Mouse (Mus musculus) myocyte (in vitro differentiated cells): ENCODE measurements around the gene Ptk7. TPM values are rescaled to one million over a fixed set of nuclear protein-coding genes. Genes with fewer than 3 reads are reported as not detected.

ENCODE experiments used
- H3K27me3 ChIP-seq: one replicate; pipeline ENCODE4 v1.6.1; 2011; ENCODE audit not compliant: control insufficient read depth, insufficient read depth, insufficient read length
- H3K36me3 ChIP-seq: one replicate; pipeline ENCODE4 v1.6.1; 2011; ENCODE audit not compliant: control insufficient read depth, insufficient read depth
- H3K4me2 ChIP-seq: one replicate; pipeline ENCODE4 v1.6.1; 2011; ENCODE audit warnings: low read depth, control low read depth
- H3K4me3 ChIP-seq: one replicate; pipeline ENCODE4 v1.5.1; 2011; ENCODE audit warnings: mild to moderate bottlenecking, control low read depth, moderate library complexity
- H3K79me2 ChIP-seq: one replicate; pipeline ENCODE4 v1.6.1; 2011; ENCODE audit not compliant: control insufficient read depth, insufficient read depth
- H3ac ChIP-seq: one replicate; pipeline ENCODE4 v1.6.1; 2011; ENCODE audit not compliant: control insufficient read depth, insufficient read length
- CEBPB ChIP-seq: IDR thresholded peaks from 2 replicates; pipeline ENCODE4 v1.6.1; 2011; ENCODE audit warnings: mild to moderate bottlenecking, moderate library complexity; ENCODE audit not compliant: poor library complexity, insufficient read depth, severe bottlenecking
- E2F4 ChIP-seq: IDR thresholded peaks from one replicate; pipeline ENCODE4 v1.6.1; 2011; ENCODE audit warnings: mild to moderate bottlenecking, control low read depth, moderate library complexity; ENCODE audit not compliant: insufficient read depth
- MAX ChIP-seq: IDR thresholded peaks from one replicate; pipeline ENCODE4 v1.6.1; 2011; ENCODE audit warnings: low read depth, mild to moderate bottlenecking, control low read depth
- MYOD1 ChIP-seq, 3 experiments: IDR thresholded peaks; one replicate each; pipeline ENCODE4 v1.6.1; 2011; ENCODE audit warnings: control low read depth in 2 of 3, low read depth in 2 of 3, mild to moderate bottlenecking in 2 of 3, moderate library complexity in 1 of 3; ENCODE audit not compliant: insufficient read length in 2 of 3, control insufficient read depth in 1 of 3
- MYOG ChIP-seq, 3 experiments: IDR thresholded peaks; one replicate each; pipeline ENCODE4 v1.6.1; 2011; ENCODE audit warnings: control low read depth in 2 of 3, low read depth in 2 of 3, mild to moderate bottlenecking in 2 of 3; ENCODE audit not compliant: insufficient read length in 2 of 3, control insufficient read depth in 1 of 3, insufficient read depth in 1 of 3
- POLR2A ChIP-seq: IDR thresholded peaks from one replicate; pipeline ENCODE4 v1.6.1; 2011; ENCODE audit warnings: low read depth, mild to moderate bottlenecking, control low read depth, moderate library complexity; ENCODE audit not compliant: insufficient read length
- POLR2AphosphoS2 ChIP-seq: IDR thresholded peaks from one replicate; pipeline ENCODE4 v1.6.1; 2011; ENCODE audit warnings: low read depth, control low read depth; ENCODE audit not compliant: insufficient read length
- REST ChIP-seq: IDR thresholded peaks from one replicate; pipeline ENCODE4 v1.6.1; 2011; ENCODE audit warnings: mild to moderate bottlenecking, control low read depth, moderate library complexity; ENCODE audit not compliant: insufficient read depth, insufficient read length
- SRF ChIP-seq: IDR thresholded peaks from one replicate; pipeline ENCODE4 v1.6.1; 2011; ENCODE audit warnings: low read depth; ENCODE audit not compliant: control insufficient read depth, insufficient read length
- TCF12 ChIP-seq: IDR thresholded peaks from one replicate; pipeline ENCODE4 v1.6.1; 2011; ENCODE audit warnings: mild to moderate bottlenecking, control low read depth; ENCODE audit not compliant: poor library complexity, insufficient read depth, severe bottlenecking
- TCF3 ChIP-seq: IDR thresholded peaks from one replicate; pipeline ENCODE4 v1.6.1; 2011; ENCODE audit warnings: low read depth, control low read depth; ENCODE audit not compliant: insufficient read length
- USF1 ChIP-seq: IDR thresholded peaks from one replicate; pipeline ENCODE4 v1.6.1; 2011; ENCODE audit warnings: low read depth, mild to moderate bottlenecking, control low read depth, moderate library complexity
- polyA plus RNA-seq: library from polyadenylated mRNA; unstranded; fragments of >200 nt; fragmentation: generic; extraction: Trizol; gene quantifications from one replicate; pipeline ENCODE4 v1.2.1, GENCODE M21; 2012; ENCODE audit warnings: missing spikeins

Ptk7 gene
- polyA plus RNA-seq, 1 experiment: 15.6 TPM

GRCm38 (mm10) chr17:46549193-46549592 lies 80.1 kb downstream of the Ptk7 start:
- Histone ChIP-seq H3K27me3 (no peaks in the 10 kb centered on the region), H3K4me2 (no peak overlapping the region), H3ac (no peak overlapping the region), H3K79me2 (peaks cover 35% of the 10 kb centered on the region), H3K36me3 (peaks cover 7% of the 10 kb centered on the region), H3K4me3 (no peak overlapping the region)
- no peak for TF ChIP-seq SRF
- no peak for TF ChIP-seq MYOD1 (IDR thresholded peaks at IDR 0.05; ENCODE audit: control insufficient read depth in 1 of 3, insufficient read length in 2 of 3, low read depth in 2 of 3)
- TF ChIP-seq POLR2AphosphoS2: no peak
- no peak for TF ChIP-seq MAX

GRCm38 (mm10) chr17:46548741-46549140 lies 80.6 kb downstream of the Ptk7 start:
- no peak overlapping the region for H3K4me2 ChIP-seq
- H3K4me3 ChIP-seq: no peak overlapping the region
- peaks cover 7% of the 10 kb centered on the region for H3K36me3 ChIP-seq
- no peak overlapping the region for H3ac ChIP-seq
- peaks cover 31% of the 10 kb centered on the region for H3K79me2 ChIP-seq
- no peaks in the 10 kb centered on the region for H3K27me3 ChIP-seq
- TF ChIP-seq E2F4: no peak
- no peak for TF ChIP-seq USF1
- no peak for TF ChIP-seq MAX
- no peak for TF ChIP-seq POLR2AphosphoS2
- TF ChIP-seq MYOD1 (IDR thresholded peaks at IDR 0.05; ENCODE audit: control insufficient read depth in 1 of 3, insufficient read length in 2 of 3, low read depth in 2 of 3): no peak
- no peak for TF ChIP-seq REST
- TF ChIP-seq MYOG (IDR thresholded peaks at IDR 0.05; ENCODE audit: control insufficient read depth in 1 of 3, insufficient read depth in 1 of 3, insufficient read length in 2 of 3, low read depth in 2 of 3): no peak

GRCm38 (mm10) chr17:46547923-46548322 lies 81.4 kb downstream of the Ptk7 start:
- TF ChIP-seq USF1 (no peak), MYOD1 (IDR thresholded peaks at IDR 0.05; ENCODE audit: control insufficient read depth in 1 of 3, insufficient read length in 2 of 3, low read depth in 2 of 3) (no peak), MYOG (IDR thresholded peaks at IDR 0.05; ENCODE audit: control insufficient read depth in 1 of 3, insufficient read depth in 1 of 3, insufficient read length in 2 of 3, low read depth in 2 of 3) (no peak), POLR2A (no peak), SRF (no peak), E2F4 (no peak), CEBPB (no peak), TCF12 (no peak), POLR2AphosphoS2 (no peak), TCF3 (no peak), REST (no peak), MAX (no peak)
- peaks cover 7% of the 10 kb centered on the region for H3K36me3 ChIP-seq

GRCm38 (mm10) chr17:46546995-46547394 lies 82.3 kb downstream of the Ptk7 start:
- H3K79me2 ChIP-seq: peaks cover 19% of the 10 kb centered on the region
- no peaks in the 10 kb centered on the region for H3K27me3 ChIP-seq
- TF ChIP-seq POLR2AphosphoS2: no peak
- TF ChIP-seq CEBPB: no peak
- TF ChIP-seq MAX: no peak
- TF ChIP-seq REST: no peak
- TF ChIP-seq TCF12: no peak
- TF ChIP-seq USF1: no peak
- no peak for TF ChIP-seq TCF3
- no peak for TF ChIP-seq POLR2A
- TF ChIP-seq E2F4: no peak
- no peak for TF ChIP-seq MYOD1 (IDR thresholded peaks at IDR 0.05; ENCODE audit: control insufficient read depth in 1 of 3, insufficient read length in 2 of 3, low read depth in 2 of 3)
- TF ChIP-seq MYOG (IDR thresholded peaks at IDR 0.05; ENCODE audit: control insufficient read depth in 1 of 3, insufficient read depth in 1 of 3, insufficient read length in 2 of 3, low read depth in 2 of 3): no peak
- TF ChIP-seq SRF: no peak
- H3K36me3 ChIP-seq: peaks cover 7% of the 10 kb centered on the region
- H3K4me3 ChIP-seq: no peak overlapping the region
- no peak overlapping the region for H3K4me2 ChIP-seq
- H3ac ChIP-seq: no peak overlapping the region

More at GRCm38 (mm10) chr17:46547923-46548322, 81.4 kb downstream of the Ptk7 start:
- H3K4me2 ChIP-seq: no peak overlapping the region
- peaks cover 26% of the 10 kb centered on the region for H3K79me2 ChIP-seq
- no peak overlapping the region for H3ac ChIP-seq
- no peaks in the 10 kb centered on the region for H3K27me3 ChIP-seq
- no peak overlapping the region for H3K4me3 ChIP-seq

GRCm38 (mm10) chr17:46546591-46546990 lies 82.7 kb downstream of the Ptk7 start:
- TF ChIP-seq E2F4: no peak
- TF ChIP-seq POLR2A: no peak
- TF ChIP-seq TCF3: no peak
- TF ChIP-seq SRF: no peak
- TF ChIP-seq MAX: no peak
- TF ChIP-seq TCF12: no peak
- TF ChIP-seq POLR2AphosphoS2: no peak
- TF ChIP-seq MYOD1 (IDR thresholded peaks at IDR 0.05; ENCODE audit: control insufficient read depth in 1 of 3, insufficient read length in 2 of 3, low read depth in 2 of 3): no peak
- TF ChIP-seq MYOG (IDR thresholded peaks at IDR 0.05; ENCODE audit: control insufficient read depth in 1 of 3, insufficient read depth in 1 of 3, insufficient read length in 2 of 3, low read depth in 2 of 3): no peak
- TF ChIP-seq REST: no peak
- no peak for TF ChIP-seq USF1
- TF ChIP-seq CEBPB: no peak
- Histone ChIP-seq H3K79me2 (peaks cover 15% of the 10 kb centered on the region), H3ac (no peak overlapping the region), H3K4me2 (no peak overlapping the region), H3K36me3 (peaks cover 7% of the 10 kb centered on the region), H3K4me3 (no peak overlapping the region), H3K27me3 (no peaks in the 10 kb centered on the region)
